Mouse (Mus musculus): ENCODE results near the gene Slc38a9.

Slc38a9 gene

GRCm38 (mm10) chr13:112660574-112661381, at the start of gene Slc38a9:
Slc38a9 (plus strand) TSS chr13:112660751.
- DNase-seq (ENCODE audit: extremely low read depth, insufficient read length, low spot score) = peak; percentile 82

GRCm38 (mm10) chr13:112621592-112621991, 39.0 kb upstream of the Slc38a9 start:
- DNase-seq (ENCODE audit: extremely low read depth, insufficient read length, low spot score) = no peak

GRCm38 (mm10) chr13:112623656-112624055, 36.9 kb upstream of the Slc38a9 start:
- no peak for DNase-seq (ENCODE audit: extremely low read depth, insufficient read length, low spot score)

GRCm38 (mm10) chr13:112624622-112625021, 35.9 kb upstream of the Slc38a9 start:
- no peak for DNase-seq (ENCODE audit: extremely low read depth, insufficient read length, low spot score)

- no peak for DNase-seq (ENCODE audit: extremely low read depth, insufficient read length, low spot score)
Observed at GRCm38 (mm10) chr13:112625566-112625965, 35.0 kb upstream of the Slc38a9 start.

GRCm38 (mm10) chr13:112635174-112635837, 25.2 kb upstream of the Slc38a9 start:
- DNase-seq (ENCODE audit: extremely low read depth, insufficient read length, low spot score) = no peak

GRCm38 (mm10) chr13:112636498-112636897, 24.1 kb upstream of the Slc38a9 start:
- no peak for DNase-seq (ENCODE audit: extremely low read depth, insufficient read length, low spot score)

- DNase-seq (ENCODE audit: extremely low read depth, insufficient read length, low spot score) = no peak
Observed at GRCm38 (mm10) chr13:112639111-112639510, 21.4 kb upstream of the Slc38a9 start.

- no peak for DNase-seq (ENCODE audit: extremely low read depth, insufficient read length, low spot score)
Observed at GRCm38 (mm10) chr13:112642897-112643296, 17.7 kb upstream of the Slc38a9 start.

- no peak for DNase-seq (ENCODE audit: extremely low read depth, insufficient read length, low spot score)
Observed at GRCm38 (mm10) chr13:112644996-112645395, 15.6 kb upstream of the Slc38a9 start.

- no peak for DNase-seq (ENCODE audit: extremely low read depth, insufficient read length, low spot score)
Observed at GRCm38 (mm10) chr13:112645529-112646186, 14.9 kb upstream of the Slc38a9 start.

GRCm38 (mm10) chr13:112651183-112651582, 9.4 kb upstream of the Slc38a9 start:
- DNase-seq (ENCODE audit: extremely low read depth, insufficient read length, low spot score) = no peak

- no peak for DNase-seq (ENCODE audit: extremely low read depth, insufficient read length, low spot score)
Observed at GRCm38 (mm10) chr13:112652205-112652604, 8.3 kb upstream of the Slc38a9 start, which contains the start of gene Ddx4. Ddx4 (minus strand) TSS chr13:112652475.

- DNase-seq (ENCODE audit: extremely low read depth, insufficient read length, low spot score) = no peak
Observed at GRCm38 (mm10) chr13:112659986-112660573, 471 bp upstream of the Slc38a9 start.

GRCm38 (mm10) chr13:112661687-112662086, 1.1 kb downstream of the Slc38a9 start:
- no peak for DNase-seq (ENCODE audit: extremely low read depth, insufficient read length, low spot score)

GRCm38 (mm10) chr13:112666433-112667024, 6.0 kb downstream of the Slc38a9 start:
- no peak for DNase-seq (ENCODE audit: extremely low read depth, insufficient read length, low spot score)

- no peak for DNase-seq (ENCODE audit: extremely low read depth, insufficient read length, low spot score)
Observed at GRCm38 (mm10) chr13:112667215-112667614, 6.7 kb downstream of the Slc38a9 start.

GRCm38 (mm10) chr13:112671708-112672107, 11.2 kb downstream of the Slc38a9 start:
- DNase-seq (ENCODE audit: extremely low read depth, insufficient read length, low spot score) = no peak

- DNase-seq (ENCODE audit: extremely low read depth, insufficient read length, low spot score) = no peak
Observed at GRCm38 (mm10) chr13:112672797-112673196, 12.2 kb downstream of the Slc38a9 start.

- peak; percentile 20 for DNase-seq (ENCODE audit: extremely low read depth, insufficient read length, low spot score)
Observed at GRCm38 (mm10) chr13:112673899-112674447, 13.4 kb downstream of the Slc38a9 start.
